Mouse (Mus musculus) G1E (cell line): ENCODE data around the gene Rbm47.

ENCODE experiments used
- CTCF ChIP-seq: IDR thresholded peaks from 2 replicates; pipeline ENCODE4 v1.5.1; 2012; ENCODE audit warnings: low read depth, low read length, inconsistent platforms, mixed read lengths
- GATA1 ChIP-seq: IDR thresholded peaks from 2 replicates; pipeline ENCODE4 v1.6.1; 2012; ENCODE audit warnings: borderline replicate concordance, low read length, inconsistent platforms, mixed read lengths
- GATA2 ChIP-seq: IDR thresholded peaks from 2 replicates; pipeline ENCODE4 v1.6.1; 2012; ENCODE audit warnings: low read depth, low read length, inconsistent platforms, borderline replicate concordance
- POLR2AphosphoS5 ChIP-seq: IDR thresholded peaks from 2 replicates; pipeline ENCODE4 v1.6.1; 2012; ENCODE audit warnings: low read depth, low read length, inconsistent platforms; ENCODE audit not compliant: insufficient replicate concordance
- TAL1 ChIP-seq: conservative IDR thresholded peaks from 2 replicates; pipeline ENCODE4 v1.6.1; 2012; ENCODE audit warnings: low read depth, low read length, inconsistent platforms, mixed read lengths

GRCm38 (mm10) chr5:66068068-66068920 lies 104.6 kb downstream of the Rbm47 start:
- TF ChIP-seq GATA1 (no peak), CTCF (no peak), TAL1 (no peak), POLR2AphosphoS5 (no peak), GATA2 (no peak)
